Mouse (Mus musculus): ENCODE data around the gene Olfr1324. TPM values are rescaled to one million over a fixed set of nuclear protein-coding genes. Genes with fewer than 3 reads are reported as not detected.
"Not testable (repeated sequence)": the region's sequence is repeated elsewhere in the genome, so short reads cannot be mapped to it uniquely, and the experiment has no call there.

Olfr1324 gene
- polyA plus RNA-seq (2015; fragmentation: Nextera tagmentation; extraction: Ambion mirVana), result not detected in 2 replicates

DNA sequence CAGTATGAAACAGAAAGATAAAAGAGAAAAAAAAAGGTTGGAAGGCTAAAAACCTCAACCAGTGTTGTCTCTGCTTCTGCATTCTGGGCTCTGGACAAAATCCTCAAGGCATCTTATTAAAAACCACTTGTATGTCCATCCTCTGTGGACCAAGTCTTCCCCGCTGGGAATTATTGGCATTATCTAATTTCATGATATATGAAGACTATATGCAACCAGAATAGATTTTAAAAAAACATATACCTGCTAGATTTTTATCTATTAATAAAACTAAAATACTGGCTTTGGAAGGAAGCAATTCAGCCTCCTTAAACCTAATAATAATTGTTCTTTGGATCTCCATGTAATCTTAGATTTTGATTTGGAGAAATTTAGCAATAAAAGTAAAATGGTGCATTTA is at the start of gene Olfr1324:
Olfr1324 (minus strand) TSS at position 101 of the 400 bp plus-strand sequence.
- no peaks in the 10 kb centered on the region for H3K27me3 ChIP-seq (replicated peaks)
- H3K27ac ChIP-seq, result no peak within 1 kb of the TSS
- no peaks in the 10 kb centered on the region for H3K9me3 ChIP-seq
- no peaks in the 10 kb centered on the region for H3K36me3 ChIP-seq (replicated peaks)
- no peak within 1 kb of the TSS for H3K9ac ChIP-seq
- ATAC-seq (replicated peaks), result no peak
- H3K4me3 ChIP-seq, result no peak within 1 kb of the TSS
- WGBS, result 100% methylated on average over 1 of the region's 1 CpGs
- no peaks in the 10 kb centered on the region for H3K4me1 ChIP-seq
- H3K4me2 ChIP-seq, result no peak within 1 kb of the TSS

DNA sequence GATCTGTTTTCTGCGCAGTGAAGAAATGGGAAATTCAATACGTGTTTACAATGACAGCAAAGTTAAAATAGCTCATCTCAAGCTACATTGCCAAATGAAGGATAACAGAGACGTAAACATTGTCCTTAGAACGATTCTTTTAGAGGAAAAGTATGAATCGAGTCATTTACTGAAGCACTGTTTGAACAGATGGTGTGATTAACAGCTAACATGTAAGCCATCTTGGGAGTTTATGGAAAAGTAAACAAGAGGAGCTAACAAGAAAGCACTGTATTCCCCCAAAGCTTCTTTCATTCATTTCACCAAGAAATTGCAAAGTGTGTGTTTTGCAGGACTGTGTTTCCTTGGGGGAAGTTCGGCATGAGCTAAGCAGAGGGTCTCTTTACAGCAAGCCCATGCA is 42.0 kb upstream of the Olfr1324 start:
- H3K9me3 ChIP-seq; H3K4me1 ChIP-seq; H3K4me2 ChIP-seq; H3K27ac ChIP-seq; H3K36me3 ChIP-seq (replicated peaks); H3K4me3 ChIP-seq; H3K9ac ChIP-seq; ATAC-seq (replicated peaks); H3K27me3 ChIP-seq (replicated peaks): not testable (repeated sequence)
- WGBS, result 84% methylated on average over 6 of the region's 6 CpGs

DNA sequence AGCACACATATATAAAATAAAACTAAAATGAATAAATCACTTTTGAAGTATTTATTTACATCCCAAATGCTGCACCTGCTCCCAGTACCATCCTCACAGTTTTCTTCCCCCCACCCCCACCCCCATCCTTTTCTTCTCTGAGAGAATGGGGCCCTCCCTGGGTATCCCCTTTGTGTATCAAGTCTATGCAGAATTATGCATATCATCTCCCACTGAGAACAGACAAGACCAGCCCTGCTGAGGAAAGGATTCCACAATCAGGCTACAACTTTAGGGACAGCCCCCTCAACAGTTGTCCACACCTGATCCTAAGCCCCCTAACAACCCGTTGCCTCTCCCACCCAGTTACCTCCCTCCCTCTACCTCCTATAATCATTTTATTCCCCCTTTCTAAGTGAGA is 27.8 kb upstream of the Olfr1324 start:
- Histone ChIP-seq H3K9me3 (no peaks in the 10 kb centered on the region), H3K27ac (no peak overlapping the region), H3K36me3 (replicated peaks) (no peaks in the 10 kb centered on the region), H3K4me1 (no peaks in the 10 kb centered on the region), H3K9ac (no peak overlapping the region), H3K4me2 (no peak overlapping the region), H3K27me3 (replicated peaks) (no peaks in the 10 kb centered on the region), H3K4me3 (no peak overlapping the region)
- no peak for ATAC-seq (replicated peaks)
- 32% methylated on average over 1 of the region's 1 CpGs for WGBS

GRCm38 (mm10) chrX:50443352-50443751 is 15.1 kb upstream of the Olfr1324 start:
- ATAC-seq (replicated peaks), result no peak
- 79% methylated on average over 1 of the region's 1 CpGs for WGBS

GRCm38 (mm10) chrX:50442696-50443095 is 14.4 kb upstream of the Olfr1324 start:
- no peak overlapping the region for H3K9ac ChIP-seq
- no peak for ATAC-seq (replicated peaks)
- no peak overlapping the region for H3K4me3 ChIP-seq
- no peak overlapping the region for H3K27ac ChIP-seq
- no peaks in the 10 kb centered on the region for H3K9me3 ChIP-seq
- 96% methylated on average over 1 of the region's 1 CpGs for WGBS
- H3K4me1 ChIP-seq, result no peaks in the 10 kb centered on the region
- H3K4me2 ChIP-seq, result no peak overlapping the region
- H3K36me3 ChIP-seq (replicated peaks), result no peaks in the 10 kb centered on the region
- no peaks in the 10 kb centered on the region for H3K27me3 ChIP-seq (replicated peaks)

More at GRCm38 (mm10) chrX:50443352-50443751, 15.1 kb upstream of the Olfr1324 start:
- H3K9me3 ChIP-seq, result no peaks in the 10 kb centered on the region
- no peak overlapping the region for H3K9ac ChIP-seq
- no peaks in the 10 kb centered on the region for H3K27me3 ChIP-seq (replicated peaks)
- H3K27ac ChIP-seq, result no peak overlapping the region
- no peak overlapping the region for H3K4me2 ChIP-seq
- H3K36me3 ChIP-seq (replicated peaks), result no peaks in the 10 kb centered on the region
- H3K4me1 ChIP-seq, result no peaks in the 10 kb centered on the region
- no peak overlapping the region for H3K4me3 ChIP-seq

DNA sequence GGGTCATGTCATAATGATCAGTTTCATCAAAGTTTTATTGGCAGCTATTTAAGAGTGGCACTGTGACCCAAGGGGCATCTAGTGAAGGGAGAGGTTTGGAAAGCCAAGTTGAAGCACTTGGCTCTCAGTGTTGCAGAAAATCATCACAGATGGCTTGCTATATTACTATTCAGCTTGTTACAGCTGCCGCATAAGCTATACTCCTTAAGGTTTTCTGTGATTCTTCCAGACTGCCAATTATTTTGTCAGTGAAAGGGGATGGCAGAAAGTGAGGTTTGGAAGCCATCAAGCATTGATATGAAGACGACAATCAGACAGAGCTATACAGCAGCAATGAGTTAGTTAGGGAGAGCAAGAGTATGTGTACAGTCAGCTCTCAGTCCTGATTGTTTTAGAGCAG is 4.2 kb upstream of the Olfr1324 start:
- ATAC-seq (replicated peaks), result no peak
- H3K9me3 ChIP-seq, result no peaks in the 10 kb centered on the region
- H3K4me2 ChIP-seq, result no peak overlapping the region
- no peaks in the 10 kb centered on the region for H3K36me3 ChIP-seq (replicated peaks)
- H3K4me3 ChIP-seq, result no peak overlapping the region
- no peaks in the 10 kb centered on the region for H3K4me1 ChIP-seq
- WGBS, result 83% methylated on average over 2 of the region's 2 CpGs
- H3K9ac ChIP-seq, result no peak overlapping the region
- no peak overlapping the region for H3K27ac ChIP-seq
- H3K27me3 ChIP-seq (replicated peaks), result no peaks in the 10 kb centered on the region

DNA sequence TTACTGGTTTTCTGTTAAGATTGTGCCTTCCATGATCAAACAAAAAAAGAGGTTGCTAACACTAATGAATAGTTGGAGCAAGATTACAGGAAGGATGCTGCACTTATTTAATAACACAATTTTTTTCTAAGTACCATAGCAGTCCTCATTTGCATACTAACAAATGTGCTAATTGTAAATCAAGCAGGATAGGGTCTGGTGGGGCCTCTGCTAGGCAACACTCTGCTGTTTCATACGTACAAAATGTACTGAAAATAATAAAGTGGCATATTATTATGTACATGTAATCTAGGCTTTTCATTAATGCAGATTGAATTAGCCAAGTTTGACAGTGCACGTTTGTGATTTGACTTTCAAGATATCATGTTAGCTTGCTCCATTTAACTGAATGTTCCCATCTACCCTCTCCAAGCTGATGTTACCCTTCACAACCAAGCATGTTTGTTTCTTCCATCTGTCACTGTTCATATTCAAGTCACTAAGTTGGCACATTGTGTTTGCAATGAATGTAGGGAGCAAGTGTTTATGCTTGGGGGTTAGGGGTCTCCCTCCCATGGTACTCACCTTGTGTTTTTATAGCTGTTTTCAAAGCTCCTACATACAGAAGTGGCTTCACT is 478 bp downstream of the Olfr1324 start:
- Histone ChIP-seq H3K4me3 (no peak overlapping the region), H3K27ac (no peak overlapping the region), H3K36me3 (replicated peaks) (no peaks in the 10 kb centered on the region), H3K9ac (no peak overlapping the region), H3K27me3 (replicated peaks) (no peaks in the 10 kb centered on the region), H3K9me3 (no peaks in the 10 kb centered on the region), H3K4me2 (no peak overlapping the region), H3K4me1 (no peaks in the 10 kb centered on the region)
- WGBS, result 53% methylated on average over 2 of the region's 2 CpGs
- ATAC-seq (replicated peaks), result no peak

GRCm38 (mm10) chrX:50425899-50426436 is 2.3 kb downstream of the Olfr1324 start:
- Histone ChIP-seq H3K9me3 (no peaks in the 10 kb centered on the region), H3K4me2 (no peak overlapping the region), H3K27me3 (replicated peaks) (no peaks in the 10 kb centered on the region), H3K9ac (no peak overlapping the region), H3K36me3 (replicated peaks) (no peaks in the 10 kb centered on the region), H3K4me3 (no peak overlapping the region), H3K27ac (no peak overlapping the region), H3K4me1 (no peaks in the 10 kb centered on the region)
- ATAC-seq (replicated peaks), result no peak
- 77% methylated on average over 3 of the region's 3 CpGs for whole genome bisulfite sequencing

GRCm38 (mm10) chrX:50410361-50410760 is 17.9 kb downstream of the Olfr1324 start:
- H3K27ac ChIP-seq; H3K9ac ChIP-seq; H3K4me1 ChIP-seq; H3K9me3 ChIP-seq; H3K4me2 ChIP-seq; H3K27me3 ChIP-seq (replicated peaks); H3K4me3 ChIP-seq; ATAC-seq (replicated peaks); H3K36me3 ChIP-seq (replicated peaks): not testable (repeated sequence)
- WGBS, result 92% methylated on average over 8 of the region's 8 CpGs

DNA sequence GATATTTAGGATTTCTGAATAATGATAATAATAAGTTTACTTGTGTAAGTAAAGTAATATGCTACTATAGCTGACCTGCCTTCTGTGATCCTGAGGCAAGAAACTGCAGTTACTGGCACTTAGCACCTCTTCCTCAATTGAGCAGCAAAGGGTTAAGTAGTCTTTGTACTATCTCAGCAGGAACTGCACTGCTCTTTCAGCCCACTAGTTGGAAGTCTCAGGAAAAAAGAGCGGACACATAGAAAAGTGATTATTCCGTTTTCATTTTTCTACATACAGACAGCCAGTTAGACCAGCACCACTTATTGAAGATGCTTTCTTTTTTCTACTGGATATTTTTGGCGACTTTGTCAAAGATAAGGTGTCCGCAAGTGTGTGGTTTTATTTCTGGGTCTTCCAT is 37.7 kb downstream of the Olfr1324 start:
- not testable (repeated sequence) for H3K27ac ChIP-seq; ATAC-seq (replicated peaks); H3K9ac ChIP-seq; H3K27me3 ChIP-seq (replicated peaks); H3K4me1 ChIP-seq; H3K4me3 ChIP-seq; H3K9me3 ChIP-seq; H3K36me3 ChIP-seq (replicated peaks); H3K4me2 ChIP-seq
- 71% methylated on average over 4 of the region's 4 CpGs for WGBS

GRCm38 (mm10) chrX:50374978-50375377 is 53.3 kb downstream of the Olfr1324 start:
- 94% methylated on average over 1 of the region's 1 CpGs for WGBS
- Histone ChIP-seq H3K4me3 (no peak overlapping the region), H3K4me2 (no peak overlapping the region), H3K9me3 (0 out of 2 replicates have a peak, but pooled peaks cover 3% of the 10 kb centered on the region), H3K36me3 (replicated peaks) (no peaks in the 10 kb centered on the region), H3K9ac (no peak overlapping the region), H3K4me1 (no peaks in the 10 kb centered on the region), H3K27ac (no peak overlapping the region), H3K27me3 (replicated peaks) (no peaks in the 10 kb centered on the region)
- no peak for ATAC-seq (replicated peaks)

Data from midbrain, embryonic 15.5 days (tissue).